22 mouse cellular contexts compared by ENCODE assay signal in the genomic region with DNA sequence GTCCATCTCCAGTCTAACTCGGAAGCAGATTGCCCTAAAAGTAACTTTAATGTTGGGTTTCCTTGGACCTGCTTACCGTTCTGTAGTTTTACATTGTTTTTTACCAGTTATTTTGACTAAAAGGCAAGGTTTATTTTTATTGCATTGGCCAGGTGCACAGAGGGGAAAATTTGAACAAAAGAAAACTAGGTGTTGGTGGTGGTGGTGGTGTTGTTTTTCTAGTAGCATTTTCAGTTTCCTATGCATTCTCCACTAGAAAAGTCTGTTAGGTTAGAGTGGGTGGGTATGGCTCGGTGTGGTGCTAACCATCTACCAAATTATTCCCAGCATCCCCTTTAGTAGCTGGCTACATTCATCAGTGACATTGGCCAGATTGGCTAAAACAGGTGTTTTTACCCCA.
"Had no signal": no experiment of that assay in that cellular context is flagged by ENCODE, and none has a peak within 500 bp of the region (broad histone marks: within the 10 kb centered on the region; RNA-seq: fewer than 3 reads in every experiment).

No protein-coding gene starts in this region.

- H3K4me2 ChIP-seq: heart, embryonic 12.5 days; hindbrain, embryonic 13.5 days; hindbrain, embryonic 15.5 days; limb, embryonic 12.5 days; liver, embryonic 11.5 days; liver, embryonic 13.5 days had no signal

- H3K9me3 ChIP-seq: heart, embryonic 12.5 days; hindbrain, embryonic 13.5 days; hindbrain, embryonic 15.5 days; limb, embryonic 10.5 days; limb, embryonic 12.5 days; liver, embryonic 13.5 days had no signal

- DNase-seq: gastrocnemius, postnatal 14 days; gastrocnemius, postnatal 36 days; heart, adult 18-20 months; heart, postnatal 10 days; heart, postnatal 36 days; kidney, adult 11 months; kidney, adult 8-10 months; kidney, postnatal 10 days; kidney, postnatal 25 days; kidney, postnatal 4 days; liver; liver, embryonic 13.5 days had no signal

- H3K9ac ChIP-seq: heart, embryonic 12.5 days; hindbrain, embryonic 13.5 days; hindbrain, embryonic 15.5 days; limb, embryonic 12.5 days; liver, embryonic 13.5 days had no signal

- H3K27me3 ChIP-seq: heart, embryonic 12.5 days; hindbrain, embryonic 13.5 days; hindbrain, embryonic 15.5 days; limb, embryonic 12.5 days; liver, embryonic 13.5 days had no signal

- ATAC-seq: hindbrain, postnatal 0 days; intestine, embryonic 16.5 days had no signal

- H3K27ac ChIP-seq: hindbrain, embryonic 13.5 days; hindbrain, embryonic 15.5 days; hindbrain, postnatal 0 days; layer of hippocampus, adult 2 months; left cerebral cortex, adult 2 months; limb, embryonic 10.5 days; limb, embryonic 12.5 days; liver, embryonic 13.5 days had no signal

- H3K4me3 ChIP-seq: heart, embryonic 12.5 days; hindbrain, embryonic 13.5 days; hindbrain, embryonic 15.5 days; layer of hippocampus, adult 2 months; left cerebral cortex, adult 2 months; limb, embryonic 10.5 days; limb, embryonic 12.5 days; liver, embryonic 13.5 days had no signal

- H3K4me1 ChIP-seq: limb, embryonic 10.5 days had no signal
